ENCODE assay signal across 8 mouse cellular contexts in genomic region chr7:127498407-127498806, GRCm38 (mm10). TPM values are rescaled to one million over a fixed set of nuclear protein-coding genes. Genes with fewer than 3 reads are reported as not detected.
A peak's percentile ranks its signal among the peaks of the same experiment; 100 is the strongest.
DNase-seq lines count a peak whose midpoint lies in the region; ATAC-seq and TF ChIP-seq lines count a peak whose summit lies in the region.
"Had no signal": no experiment of that assay in that cellular context is flagged by ENCODE, and none has a peak within 500 bp of the region (broad histone marks: within the 10 kb centered on the region; RNA-seq: fewer than 3 reads in every experiment).

No protein-coding gene starts in this region.

- no peak overlapping the region for H3K4me3 ChIP-seq in intestine, postnatal 0 days (ENCODE audit: low read depth, low read length)
- no peak overlapping the region for H3K4me3 ChIP-seq in intestine, embryonic 15.5 days (replicated peaks)
- H3K4me3 ChIP-seq in ES-Bruce4 (ENCODE audit: low read depth, low read length): no peak overlapping the region
- no peak overlapping the region for H3K4me3 ChIP-seq in liver, adult 2 months (ENCODE audit: insufficient read depth, low read depth, low read length)
- H3K4me3 ChIP-seq: embryonic facial prominence, embryonic 15.5 days had no signal

- peak; percentile 72 for TF ChIP-seq CTCF in intestine, postnatal 0 days (IDR thresholded peaks at IDR 0.05; ENCODE audit: low read depth)
- peak; percentile 34 for TF ChIP-seq CTCF in ES-Bruce4 (IDR thresholded peaks at IDR 0.05; ENCODE audit: low read depth, low read length)
- TF ChIP-seq CTCF in liver, adult 2 months (IDR thresholded peaks at IDR 0.05; ENCODE audit: low read depth, low read length): peak; percentile 49

- no peaks in the 10 kb centered on the region for H3K27me3 ChIP-seq in intestine, postnatal 0 days (replicated peaks; ENCODE audit: control insufficient read depth, insufficient read depth, low read length)
- H3K27me3 ChIP-seq in intestine, embryonic 15.5 days (replicated peaks): no peaks in the 10 kb centered on the region
- no peaks in the 10 kb centered on the region for H3K27me3 ChIP-seq in ES-Bruce4 (ENCODE audit: control insufficient read depth, insufficient read depth, low read length, poor library complexity, severe bottlenecking)
- H3K27me3 ChIP-seq in liver, adult 2 months (ENCODE audit: control insufficient read depth, insufficient read depth, low read length): no peaks in the 10 kb centered on the region
- no peaks in the 10 kb centered on the region for H3K27me3 ChIP-seq in splenic B cell, adult 2 months (ENCODE audit: control insufficient read depth, insufficient read depth, low read length, poor library complexity, severe bottlenecking)
- H3K27me3 ChIP-seq: embryonic facial prominence, embryonic 15.5 days had no signal

- WGBS in intestine, postnatal 0 days: 44% methylated on average over 3 of the region's 3 CpGs
- 46% methylated on average over 3 of the region's 3 CpGs for WGBS in intestine, embryonic 15.5 days
- WGBS in liver, adult 2 months: 52% methylated on average over 3 of the region's 3 CpGs

- DNase-seq in brain, adult 2 months (ENCODE audit: low read depth, low spot score): peak; percentile 66
- peak; percentile 43 for DNase-seq in liver, adult 2 months (ENCODE audit: extremely low read depth, low read depth, low spot score)
- DNase-seq in splenic B cell, adult 2 months (ENCODE audit: low read depth, low spot score): peak; percentile 74
- DNase-seq in gastrocnemius, postnatal 4 days (ENCODE audit: low spot score in 2 of 2): no peak

- H3K79me2 ChIP-seq in liver, adult 2 months (ENCODE audit: control insufficient read depth, insufficient read depth, low read length): no peaks in the 10 kb centered on the region

- no peak for TF ChIP-seq POLR2A in ES-Bruce4 (IDR thresholded peaks at IDR 0.05; ENCODE audit: insufficient read depth, low read length)
- TF ChIP-seq POLR2A in liver, adult 2 months (IDR thresholded peaks at IDR 0.05; ENCODE audit: extremely low read depth, insufficient read depth, low read length): no peak

- no peaks in the 10 kb centered on the region for H3K4me1 ChIP-seq in intestine, postnatal 0 days (replicated peaks; ENCODE audit: control insufficient read depth, insufficient read depth, low read length)
- H3K4me1 ChIP-seq in intestine, embryonic 15.5 days (replicated peaks): no peaks in the 10 kb centered on the region
- no peaks in the 10 kb centered on the region for H3K4me1 ChIP-seq in ES-Bruce4 (ENCODE audit: control insufficient read depth, insufficient read depth, low read length)
- H3K4me1 ChIP-seq in liver, adult 2 months (ENCODE audit: control insufficient read depth, insufficient read depth, low read length): no peaks in the 10 kb centered on the region
- H3K4me1 ChIP-seq: embryonic facial prominence, embryonic 15.5 days had no signal

- no peak overlapping the region for H3K9ac ChIP-seq in intestine, postnatal 0 days (ENCODE audit: low read depth, low read length)
- H3K9ac ChIP-seq in intestine, embryonic 15.5 days: no peak overlapping the region
- H3K9ac ChIP-seq in ES-Bruce4 (ENCODE audit: low read depth, poor library complexity, severe bottlenecking): no peak overlapping the region
- H3K9ac ChIP-seq in liver, adult 2 months (ENCODE audit: low read depth, low read length): no peak overlapping the region
- H3K9ac ChIP-seq: embryonic facial prominence, embryonic 15.5 days had no signal

- no peaks in the 10 kb centered on the region for H3K36me3 ChIP-seq in intestine, postnatal 0 days (ENCODE audit: control insufficient read depth, insufficient read depth)
- H3K36me3 ChIP-seq in intestine, embryonic 15.5 days: no peaks in the 10 kb centered on the region
- no peaks in the 10 kb centered on the region for H3K36me3 ChIP-seq in ES-Bruce4 (ENCODE audit: control insufficient read depth, insufficient read depth, low read length, poor library complexity, severe bottlenecking)
- no peaks in the 10 kb centered on the region; the same call in 1 of the 2 replicates for H3K36me3 ChIP-seq in liver, adult 2 months (ENCODE audit: control insufficient read depth, insufficient read depth, low read length)
- H3K36me3 ChIP-seq in splenic B cell, adult 2 months (ENCODE audit: control insufficient read depth, insufficient read depth, low read length, poor library complexity, severe bottlenecking): peaks cover 4% of the 10 kb centered on the region; the same call in 1 of the 2 replicates
- H3K36me3 ChIP-seq: embryonic facial prominence, embryonic 15.5 days had no signal

- ATAC-seq in intestine, postnatal 0 days: no peak
- ATAC-seq in intestine, embryonic 15.5 days: no peak

- H3K4me2 ChIP-seq in intestine, postnatal 0 days (replicated peaks; ENCODE audit: low read depth): no peak overlapping the region
- H3K4me2 ChIP-seq in intestine, embryonic 15.5 days (replicated peaks): no peak overlapping the region
- H3K4me2 ChIP-seq: embryonic facial prominence, embryonic 15.5 days had no signal

- H3K27ac ChIP-seq in intestine, postnatal 0 days (ENCODE audit: low read depth, low read length): no peak overlapping the region
- H3K27ac ChIP-seq in intestine, embryonic 15.5 days: no peak overlapping the region
- H3K27ac ChIP-seq in ES-Bruce4 (ENCODE audit: insufficient read depth, low read length): no peak overlapping the region
- H3K27ac ChIP-seq in liver, adult 2 months (replicated peaks; ENCODE audit: insufficient read depth, low read depth, low read length): no peak overlapping the region
- H3K27ac ChIP-seq: embryonic facial prominence, embryonic 15.5 days had no signal

- no peaks in the 10 kb centered on the region for H3K9me3 ChIP-seq in intestine, postnatal 0 days (ENCODE audit: control insufficient read depth)
- no peaks in the 10 kb centered on the region for H3K9me3 ChIP-seq in intestine, embryonic 15.5 days
- no peaks in the 10 kb centered on the region for H3K9me3 ChIP-seq in ES-Bruce4 (replicated peaks; ENCODE audit: control insufficient read depth, insufficient read depth, low read length, poor library complexity, severe bottlenecking)
- H3K9me3 ChIP-seq: embryonic facial prominence, embryonic 15.5 days had no signal

- no peak for TF ChIP-seq EP300 in ES-Bruce4 (IDR thresholded peaks at IDR 0.05; ENCODE audit: insufficient read depth, low read depth, low read length)

RNA-seq across cellular contexts. Expression of gene Srcap, which starts 13.4 kb away (rescaled TPM):
- 12.3 and 12.5 TPM in 2 replicates for polyA plus RNA-seq in intestine, postnatal 0 days (2015; fragmentation: Nextera tagmentation; extraction: Ambion mirVana)
- 37.6 and 37.9 TPM in 2 replicates for polyA plus RNA-seq in intestine, embryonic 15.5 days (2015; fragmentation: Nextera tagmentation; extraction: Ambion mirVana)
- 106 and 114 TPM in 2 replicates for polyA plus RNA-seq in ES-Bruce4 (2011; ENCODE audit: insufficient read depth, insufficient read length, low read depth, missing spikeins)
- 10.9 and 13.8 TPM in 2 replicates for total RNA-seq in liver, adult 2 months (2014; rRNA removed)
- 8.9 and 9.6 TPM in 2 replicates for polyA plus RNA-seq in liver, adult 2 months (2012; rRNA removed)
- 10 to 100 TPM; 70.3 to 78.6 TPM for total RNA-seq in gastrocnemius, postnatal 4 days (2021)

RNA-seq across cellular contexts. Expression of gene Fbrs, which starts 19.4 kb away (rescaled TPM):
- polyA plus RNA-seq in intestine, postnatal 0 days (2015; fragmentation: Nextera tagmentation; extraction: Ambion mirVana): 8.1 and 9.4 TPM in 2 replicates
- polyA plus RNA-seq in intestine, embryonic 15.5 days (2015; fragmentation: Nextera tagmentation; extraction: Ambion mirVana): 8.9 and 9.2 TPM in 2 replicates
- polyA plus RNA-seq in ES-Bruce4 (2011; ENCODE audit: insufficient read depth, insufficient read length, low read depth, missing spikeins): 21.8 and 25.3 TPM in 2 replicates
- 3.6 and 6.4 TPM in 2 replicates for total RNA-seq in liver, adult 2 months (2014; rRNA removed)
- polyA plus RNA-seq in liver, adult 2 months (2012; rRNA removed): 9.5 and 11.8 TPM in 2 replicates
- 10 to 100 TPM; 39.7 to 51.3 TPM for total RNA-seq in gastrocnemius, postnatal 4 days (2021)

RNA-seq across cellular contexts. Expression of gene Gm42715, which starts 21.0 kb away (rescaled TPM):
- polyA plus RNA-seq in intestine, postnatal 0 days (2015; fragmentation: Nextera tagmentation; extraction: Ambion mirVana): 5.0 and 6.6 TPM in 2 replicates
- polyA plus RNA-seq in intestine, embryonic 15.5 days (2015; fragmentation: Nextera tagmentation; extraction: Ambion mirVana): 11.5 and 12.3 TPM in 2 replicates
- 13.0 and 13.6 TPM in 2 replicates for polyA plus RNA-seq in ES-Bruce4 (2011; ENCODE audit: insufficient read depth, insufficient read length, low read depth, missing spikeins)
- total RNA-seq in liver, adult 2 months (2014; rRNA removed): 4.6 and 7.7 TPM in 2 replicates
- polyA plus RNA-seq in liver, adult 2 months (2012; rRNA removed): 5.9 and 7.5 TPM in 2 replicates
- total RNA-seq in gastrocnemius, postnatal 4 days (2021): 10 to 100 TPM; 15.0 to 19.1 TPM

RNA-seq across cellular contexts. Expression of gene Prr14, which starts 39.0 kb away (rescaled TPM):
- 31.5 and 33.9 TPM in 2 replicates for polyA plus RNA-seq in intestine, postnatal 0 days (2015; fragmentation: Nextera tagmentation; extraction: Ambion mirVana)
- polyA plus RNA-seq in intestine, embryonic 15.5 days (2015; fragmentation: Nextera tagmentation; extraction: Ambion mirVana): 36.0 and 37.4 TPM in 2 replicates
- polyA plus RNA-seq in ES-Bruce4 (2011; ENCODE audit: insufficient read depth, insufficient read length, low read depth, missing spikeins): 45.3 and 48.0 TPM in 2 replicates
- total RNA-seq in liver, adult 2 months (2014; rRNA removed): 8.3 and 9.5 TPM in 2 replicates
- polyA plus RNA-seq in liver, adult 2 months (2012; rRNA removed): 41.5 and 44.6 TPM in 2 replicates
- total RNA-seq in gastrocnemius, postnatal 4 days (2021): 10 to 100 TPM; 26.1 to 32.5 TPM

RNA-seq across cellular contexts. Expression of gene Zfp689, which starts 49.4 kb away (rescaled TPM):
- 2.2 and 2.6 TPM in 2 replicates for polyA plus RNA-seq in intestine, postnatal 0 days (2015; fragmentation: Nextera tagmentation; extraction: Ambion mirVana)
- polyA plus RNA-seq in intestine, embryonic 15.5 days (2015; fragmentation: Nextera tagmentation; extraction: Ambion mirVana): 5.6 and 5.9 TPM in 2 replicates
- polyA plus RNA-seq in ES-Bruce4 (2011; ENCODE audit: insufficient read depth, insufficient read length, low read depth, missing spikeins): 2.7 and 2.8 TPM in 2 replicates
- total RNA-seq in liver, adult 2 months (2014; rRNA removed): 0.47 and 0.74 TPM in 2 replicates
- polyA plus RNA-seq in liver, adult 2 months (2012; rRNA removed): 0.92 and 1.9 TPM in 2 replicates
- 1 to 10 TPM; 3.3 to 3.4 TPM for total RNA-seq in gastrocnemius, postnatal 4 days (2021)

Comparison
In these comparisons a context has a peak if more than half of its experiments do, and no peak if none do; other contexts are left out.
1. DNase-seq: peak in brain, adult 2 months (single experiment), liver, adult 2 months (single experiment) and splenic B cell, adult 2 months (single experiment); none in gastrocnemius, postnatal 4 days (0 of 2).
2. Peak in every context shown above with its lines, with median percentiles within 50 percentile points of each other: CTCF ChIP-seq.